Comparison of ENCODE assay signal across 8 mouse cellular contexts in the genomic region with DNA sequence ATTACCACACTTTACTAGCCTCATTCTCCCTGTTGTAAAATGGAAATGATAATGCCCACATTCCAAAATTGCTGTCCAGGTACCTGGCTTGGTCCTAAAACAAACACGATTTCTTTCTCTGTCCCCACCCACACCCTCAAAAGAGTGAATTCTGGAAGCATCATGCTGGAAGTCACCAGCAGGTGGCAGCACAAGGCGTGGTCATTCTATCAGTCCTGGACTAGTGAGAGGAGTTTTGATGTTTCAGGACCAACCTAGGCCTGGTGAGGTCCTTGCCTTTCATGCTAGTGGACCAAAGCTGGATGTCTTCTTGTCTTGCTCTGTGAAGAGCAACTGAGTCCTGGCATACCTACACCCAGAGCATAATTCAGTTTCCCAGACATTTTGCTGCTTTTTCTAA.
DNase-seq lines count a peak whose midpoint lies in the region; ATAC-seq and TF ChIP-seq lines count a peak whose summit lies in the region.

No protein-coding gene starts in this region.

- no peaks in the 10 kb centered on the region for H3K4me1 ChIP-seq in cerebellum, adult 2 months (ENCODE audit: control insufficient read depth, insufficient read depth, low read length)
- no peaks in the 10 kb centered on the region for H3K4me1 ChIP-seq in midbrain, embryonic 10.5 days

- CTCF ChIA-PET in Patski (lab: Charles Lee) = interaction anchor here (1.4 to 2.6 kb wide), 5 partner anchors 9 to 166 kb away, joined by 3 to 12 read pairs (median 4); no protein-coding TSS in a partner anchor

- ATAC-seq in Patski = no peak
- ATAC-seq in frontal cortex, adult (ENCODE audit: low TSS enrichment) = peak; percentile 62
- no peak for ATAC-seq in monocyte, adult 5-6 weeks (replicated peaks; ENCODE audit: insufficient number of reproducible peaks, low FRiP score, low TSS enrichment, poor library complexity, severe bottlenecking)

- no peaks in the 10 kb centered on the region for H3K27me3 ChIP-seq in Patski
- H3K27me3 ChIP-seq in cerebellum, adult 2 months (ENCODE audit: control insufficient read depth, insufficient read depth, low read length) = no peaks in the 10 kb centered on the region; the same call in 1 of the 2 replicates
- no peaks in the 10 kb centered on the region for H3K27me3 ChIP-seq in midbrain, embryonic 10.5 days (ENCODE audit: low read depth, poor library complexity, severe bottlenecking)

- WGBS in cerebellum, adult 2 months = 4% methylated on average over 2 of the region's 2 CpGs
- 19% methylated on average over 2 of the region's 2 CpGs for WGBS in midbrain, embryonic 10.5 days

- H3K4me3 ChIP-seq in cerebellum, adult 2 months (replicated peaks; ENCODE audit: insufficient read depth, low read depth, low read length) = no peak overlapping the region
- no peak overlapping the region for H3K4me3 ChIP-seq in midbrain, embryonic 10.5 days

- H3K9me3 ChIP-seq in midbrain, embryonic 10.5 days (replicated peaks) = no peaks in the 10 kb centered on the region

- TF ChIP-seq CTCF in Patski (IDR thresholded peaks at IDR 0.05) = peak; percentile 82
- peak; percentile 60 for TF ChIP-seq CTCF in cerebellum, adult 2 months (IDR thresholded peaks at IDR 0.05; ENCODE audit: borderline replicate concordance, insufficient read depth, low read depth, low read length)

- DNase-seq in Patski (ENCODE audit: low read depth, low spot score) = no peak
- DNase-seq in cerebellum, adult 2 months = peak; percentile 16 to 32
- peak; percentile 36 for DNase-seq in induced T-regulatory cell, adult 2 months (ENCODE audit: low read depth)
- peak; percentile 52 to 81 for DNase-seq in left cerebral cortex, adult 8-10 months (ENCODE audit: low spot score in 2 of 2)
- DNase-seq in midbrain, embryonic 10.5 days (ENCODE audit: low spot score) = peak; percentile 62
- peak; percentile 11 for DNase-seq in skeletal muscle tissue, adult 2 months (ENCODE audit: low read depth, low spot score)

- POLR2A ChIA-PET in Patski (lab: Charles Lee) = no interaction called here

- no peaks in the 10 kb centered on the region for H3K36me3 ChIP-seq in midbrain, embryonic 10.5 days

- no peak overlapping the region for H3K27ac ChIP-seq in cerebellum, adult 2 months (ENCODE audit: insufficient read depth, low read length)
- no peak overlapping the region for H3K27ac ChIP-seq in midbrain, embryonic 10.5 days (replicated peaks)

- in situ Hi-C loops in Patski (cut with MboI; ENCODE audit: low pct_unique_long_range_greater_than_20kb) = no loop called here

- TF ChIP-seq POLR2A in cerebellum, adult 2 months (IDR thresholded peaks at IDR 0.05; ENCODE audit: borderline replicate concordance, insufficient read depth, low read length) = no peak
